Mouse (Mus musculus) kidney, adult 11 months (tissue): ENCODE measurements at regions not wholly inside any gene's neighbourhood (a gene's known extent, or its start where the extent isn't known, plus 50 kb on each side); places are given as distances from the start of the nearest gene placed in this dataset.

Experiments used
- DNase-seq: peaks from one replicate; pipeline ENCODE4 v3.0.0; 2022

DNA sequence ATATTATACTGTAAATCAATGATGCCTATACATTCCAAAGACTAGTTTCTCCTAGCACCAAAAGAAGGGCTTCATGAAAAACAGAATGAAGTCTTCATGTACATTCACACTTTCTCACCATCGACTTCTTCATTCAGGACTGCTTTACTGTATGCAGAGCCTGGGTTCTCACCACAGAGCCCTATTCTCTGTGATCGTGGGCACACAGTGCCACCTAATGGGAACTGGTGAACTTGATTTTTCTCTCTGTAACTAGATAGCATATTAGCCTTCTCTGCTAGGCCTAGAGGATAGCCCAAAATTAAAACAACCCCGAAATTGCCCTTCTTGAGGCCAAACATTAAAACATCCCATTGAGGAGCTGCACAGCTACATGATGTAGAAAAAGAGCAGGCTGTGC is 2458.6 kb upstream of the Gm6569 start:
- DNase-seq = no peak
